Mouse (Mus musculus) liver, postnatal 0 days (tissue): Measurements from ENCODE around the gene Npm1.

ENCODE experiments used
- CTCF ChIP-seq: sonication (generic); IDR thresholded peaks from 2 replicates; pipeline ENCODE4 v1.5.1; 2016; ENCODE audit warnings: antibody characterized with exemption, low read depth
- EP300 ChIP-seq: IDR thresholded peaks from 2 replicates; pipeline ENCODE4 v1.6.1; 2016; ENCODE audit warnings: antibody characterized with exemption, low read depth, mild to moderate bottlenecking

DNA sequence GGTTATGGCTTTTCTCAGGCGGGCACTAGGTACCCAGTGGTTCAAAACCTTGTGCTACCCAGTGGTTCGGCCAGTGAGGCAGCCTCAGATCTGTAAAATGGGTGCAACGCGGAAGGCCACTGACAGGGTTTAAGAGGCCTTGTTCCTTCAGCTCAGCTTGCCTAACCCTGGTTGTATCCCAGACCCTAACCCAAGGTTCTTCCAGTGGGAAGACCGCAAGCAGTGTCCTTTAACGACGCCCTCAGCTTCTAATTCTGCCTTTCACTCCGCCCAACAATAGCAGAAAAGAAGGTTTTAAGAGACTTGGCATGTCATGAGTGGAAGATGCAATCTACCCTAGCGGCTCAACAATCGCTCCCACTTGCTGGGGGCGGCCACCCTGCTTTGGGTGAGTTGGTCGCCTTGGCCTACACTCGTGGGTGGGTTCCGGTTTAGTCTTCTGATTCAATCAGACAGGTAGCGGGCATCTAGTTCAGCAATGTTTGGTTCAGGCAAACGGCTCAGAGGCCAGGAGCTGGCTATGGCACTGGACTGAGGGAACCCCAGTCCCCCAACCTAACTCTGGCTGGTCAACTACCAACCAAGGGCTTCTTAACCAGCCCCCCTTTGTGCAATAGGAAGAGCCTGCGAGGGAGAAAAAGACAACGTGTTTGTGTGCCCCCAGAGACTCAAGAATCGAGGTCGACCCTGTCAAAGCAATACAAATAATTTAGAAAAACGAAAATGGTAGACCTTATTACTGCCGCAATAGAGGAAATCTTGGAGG is 35.5 kb upstream of the Npm1 start:
- TF ChIP-seq CTCF (no peak), EP300 (no peak)
